Mouse (Mus musculus): ENCODE data around the gene Csf2rb. TPM values are rescaled to one million over a fixed set of nuclear protein-coding genes. Genes with fewer than 3 reads are reported as not detected.
"Not testable (repeated sequence)": the region's sequence is repeated elsewhere in the genome, so short reads cannot be mapped to it uniquely, and the experiment has no call there.

Csf2rb gene
- polyA plus RNA-seq, 1 experiment from 2014 or later = 7.8 TPM

DNA sequence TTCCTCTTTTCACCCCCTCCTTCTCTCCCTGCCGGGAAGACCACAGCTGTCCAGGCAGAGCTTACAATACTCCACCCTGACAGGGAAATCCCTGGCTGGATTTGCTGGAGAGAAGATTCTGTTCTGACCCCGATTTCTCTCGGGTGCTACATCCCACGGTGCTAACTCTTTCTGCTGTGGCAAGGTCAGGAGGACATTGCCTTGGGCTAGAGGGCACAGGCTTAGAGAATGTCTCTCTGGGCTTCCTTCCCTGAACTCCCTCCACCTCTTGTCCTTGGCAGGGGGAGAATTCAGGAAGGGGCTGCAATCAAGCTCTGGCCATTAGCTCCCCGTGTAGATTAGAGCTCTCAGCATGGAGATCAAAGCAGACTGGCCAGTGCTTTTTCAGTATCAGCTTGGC is 15.7 kb upstream of the Csf2rb start:
- 26% methylated on average over 5 of the region's 5 CpGs for WGBS
- DNase-seq (ENCODE audit: low spot score) = no peak
- no peak overlapping the region for H3K4me3 ChIP-seq (ENCODE audit: low read depth, low read length)
- no peak overlapping the region for H3K4me2 ChIP-seq (replicated peaks; ENCODE audit: low read depth, low read length)
- no peak overlapping the region for H3K9ac ChIP-seq (replicated peaks; ENCODE audit: low read depth)
- H3K27me3 ChIP-seq (replicated peaks; ENCODE audit: insufficient read depth, low read length) = no peaks in the 10 kb centered on the region
- ATAC-seq = no peak
- no peaks in the 10 kb centered on the region for H3K4me1 ChIP-seq (ENCODE audit: insufficient read depth, low read depth, low read length)
- H3K27ac ChIP-seq (ENCODE audit: low read length) = no peak overlapping the region
- no peak for TF ChIP-seq EP300 (IDR thresholded peaks at IDR 0.05)
- TF ChIP-seq CTCF (IDR thresholded peaks at IDR 0.05) = no peak
- H3K9me3 ChIP-seq (ENCODE audit: low read length) = no peaks in the 10 kb centered on the region
- no peaks in the 10 kb centered on the region for H3K36me3 ChIP-seq (ENCODE audit: insufficient read depth, low read length)

DNA sequence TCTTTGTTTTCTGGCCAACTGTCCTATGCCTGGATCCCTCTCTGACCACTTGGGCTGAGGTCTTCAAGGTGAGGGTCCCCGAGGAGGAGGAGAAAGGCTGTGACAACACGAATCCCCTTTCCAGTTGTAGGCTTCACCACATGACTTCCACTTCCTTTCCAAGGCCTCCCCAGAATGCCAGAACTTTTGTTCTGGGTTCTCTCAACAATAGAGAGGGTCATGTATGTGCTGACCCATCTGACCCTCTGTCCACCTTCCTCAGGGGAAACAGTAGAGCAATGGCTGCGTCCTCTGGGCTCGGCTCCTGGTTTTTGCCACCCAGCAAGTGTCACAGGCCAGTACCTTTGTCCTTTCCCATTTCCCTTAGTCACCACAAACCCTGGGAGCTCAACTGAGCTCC is 14.6 kb upstream of the Csf2rb start:
- no peak overlapping the region for H3K27ac ChIP-seq (ENCODE audit: low read length)
- no peaks in the 10 kb centered on the region for H3K9me3 ChIP-seq (ENCODE audit: low read length)
- no peak for ATAC-seq
- H3K27me3 ChIP-seq (replicated peaks; ENCODE audit: insufficient read depth, low read length) = no peaks in the 10 kb centered on the region
- H3K4me3 ChIP-seq (ENCODE audit: low read depth, low read length) = no peak overlapping the region
- no peak for TF ChIP-seq CTCF (IDR thresholded peaks at IDR 0.05)
- no peak for TF ChIP-seq EP300 (IDR thresholded peaks at IDR 0.05)
- 67% methylated on average over 4 of the region's 4 CpGs for WGBS
- no peak overlapping the region for H3K9ac ChIP-seq (replicated peaks; ENCODE audit: low read depth)
- H3K4me2 ChIP-seq (replicated peaks; ENCODE audit: low read depth, low read length) = no peak overlapping the region
- no peak for DNase-seq (ENCODE audit: low spot score)
- H3K4me1 ChIP-seq (ENCODE audit: insufficient read depth, low read depth, low read length) = no peaks in the 10 kb centered on the region
- H3K36me3 ChIP-seq (ENCODE audit: insufficient read depth, low read length) = no peaks in the 10 kb centered on the region

DNA sequence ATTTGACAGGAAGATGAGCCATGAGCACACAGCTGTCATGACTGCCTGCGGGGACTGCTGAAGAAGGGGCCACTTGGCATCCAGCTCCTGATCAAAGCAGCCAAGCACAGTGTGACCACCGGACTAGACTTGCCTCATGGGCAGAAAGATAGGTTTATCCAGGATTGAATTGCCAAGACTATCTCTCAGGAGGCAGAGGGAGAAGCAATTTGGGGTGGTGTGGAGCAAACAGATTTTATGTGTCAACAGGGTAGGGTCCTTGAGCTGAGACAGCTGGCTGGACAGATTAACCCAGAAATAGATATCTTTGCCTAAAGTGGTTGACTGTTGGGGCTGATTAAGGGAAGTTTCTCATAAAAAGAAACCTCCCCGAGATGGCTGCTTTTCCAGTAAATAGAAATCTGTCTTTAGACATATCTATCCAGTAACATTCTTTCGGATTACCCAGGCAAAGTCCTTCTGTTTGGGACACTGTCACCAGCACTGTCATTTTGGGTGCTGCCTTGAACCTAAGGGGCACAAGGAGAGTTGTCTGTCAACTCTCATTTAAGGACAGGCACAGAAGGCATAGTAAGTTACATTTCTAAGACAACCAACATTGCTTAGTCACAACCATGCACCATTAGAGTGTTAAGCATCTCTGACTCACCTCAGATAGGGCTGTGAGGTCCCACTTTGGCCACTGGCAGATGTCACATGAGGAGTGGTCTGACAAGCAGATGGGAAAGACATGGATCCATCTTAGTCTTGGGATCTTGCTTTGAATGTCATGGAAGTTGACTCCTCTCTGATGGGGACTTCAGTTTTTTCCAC is 12.9 kb upstream of the Csf2rb start:
- 35% methylated on average over 4 of the region's 4 CpGs for WGBS
- not testable (repeated sequence) for H3K36me3 ChIP-seq (ENCODE audit: insufficient read depth, low read length); H3K27ac ChIP-seq (ENCODE audit: low read length); H3K9ac ChIP-seq (replicated peaks; ENCODE audit: low read depth); H3K4me3 ChIP-seq (ENCODE audit: low read depth, low read length); H3K4me2 ChIP-seq (replicated peaks; ENCODE audit: low read depth, low read length); H3K27me3 ChIP-seq (replicated peaks; ENCODE audit: insufficient read depth, low read length); DNase-seq (ENCODE audit: low spot score); H3K4me1 ChIP-seq (ENCODE audit: insufficient read depth, low read depth, low read length); H3K9me3 ChIP-seq (ENCODE audit: low read length)
- ATAC-seq = peak; percentile 44

- DNase-seq (ENCODE audit: low spot score); H3K36me3 ChIP-seq (ENCODE audit: insufficient read depth, low read length); H3K27ac ChIP-seq (ENCODE audit: low read length); H3K4me1 ChIP-seq (ENCODE audit: insufficient read depth, low read depth, low read length); H3K9ac ChIP-seq (replicated peaks; ENCODE audit: low read depth); H3K4me2 ChIP-seq (replicated peaks; ENCODE audit: low read depth, low read length); H3K9me3 ChIP-seq (ENCODE audit: low read length); H3K4me3 ChIP-seq (ENCODE audit: low read depth, low read length); ATAC-seq; H3K27me3 ChIP-seq (replicated peaks; ENCODE audit: insufficient read depth, low read length): not testable (repeated sequence)
- WGBS = 79% methylated on average over 5 of the region's 5 CpGs
Observed at GRCm38 (mm10) chr15:78313659-78314058, 11.9 kb upstream of the Csf2rb start.

DNA sequence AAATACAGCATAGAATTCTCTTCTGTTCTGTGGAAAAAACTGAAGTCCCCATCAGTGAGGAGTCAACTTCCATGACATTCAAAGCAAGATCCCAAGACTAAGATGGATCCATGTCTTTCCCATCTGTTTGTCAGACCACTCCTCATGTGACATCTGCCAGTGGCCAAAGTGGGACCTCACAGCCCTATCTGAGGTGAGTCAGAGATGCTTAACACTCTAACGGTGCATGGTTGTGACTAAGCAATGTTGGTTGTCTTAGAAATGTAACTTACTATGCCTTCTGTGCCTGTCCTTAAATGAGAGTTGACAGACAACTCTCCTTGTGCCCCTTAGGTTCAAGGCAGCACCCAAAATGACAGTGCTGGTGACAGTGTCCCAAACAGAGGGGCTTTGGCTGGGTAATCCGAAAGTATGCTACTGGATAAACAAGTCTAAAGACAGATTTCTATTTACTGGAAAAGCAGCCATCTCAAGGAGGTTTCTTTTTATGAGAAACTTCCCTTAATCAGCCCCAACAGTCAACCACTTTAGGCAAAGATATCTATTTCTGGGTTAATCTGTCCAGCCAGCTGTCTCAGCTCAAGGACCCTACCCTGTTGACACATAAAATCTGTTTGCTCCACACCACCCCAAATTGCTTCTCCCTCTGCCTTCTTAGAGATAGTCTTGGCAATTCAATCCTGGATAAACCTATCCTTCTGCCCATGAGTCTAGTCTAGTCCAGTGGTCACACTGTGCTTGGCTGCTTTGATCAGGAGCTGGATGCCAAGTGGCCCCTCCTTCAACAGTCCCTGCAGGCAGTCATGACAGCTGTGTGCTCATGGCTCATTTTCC is 7.0 kb upstream of the Csf2rb start:
- H3K36me3 ChIP-seq (ENCODE audit: insufficient read depth, low read length); H3K4me3 ChIP-seq (ENCODE audit: low read depth, low read length); H3K27me3 ChIP-seq (replicated peaks; ENCODE audit: insufficient read depth, low read length); H3K4me2 ChIP-seq (replicated peaks; ENCODE audit: low read depth, low read length); DNase-seq (ENCODE audit: low spot score); H3K9me3 ChIP-seq (ENCODE audit: low read length); H3K9ac ChIP-seq (replicated peaks; ENCODE audit: low read depth); H3K27ac ChIP-seq (ENCODE audit: low read length); H3K4me1 ChIP-seq (ENCODE audit: insufficient read depth, low read depth, low read length): not testable (repeated sequence)
- peak; percentile 22; the same call in 1 of the 2 replicates for ATAC-seq
- 61% methylated on average over 2 of the region's 2 CpGs for WGBS

DNA sequence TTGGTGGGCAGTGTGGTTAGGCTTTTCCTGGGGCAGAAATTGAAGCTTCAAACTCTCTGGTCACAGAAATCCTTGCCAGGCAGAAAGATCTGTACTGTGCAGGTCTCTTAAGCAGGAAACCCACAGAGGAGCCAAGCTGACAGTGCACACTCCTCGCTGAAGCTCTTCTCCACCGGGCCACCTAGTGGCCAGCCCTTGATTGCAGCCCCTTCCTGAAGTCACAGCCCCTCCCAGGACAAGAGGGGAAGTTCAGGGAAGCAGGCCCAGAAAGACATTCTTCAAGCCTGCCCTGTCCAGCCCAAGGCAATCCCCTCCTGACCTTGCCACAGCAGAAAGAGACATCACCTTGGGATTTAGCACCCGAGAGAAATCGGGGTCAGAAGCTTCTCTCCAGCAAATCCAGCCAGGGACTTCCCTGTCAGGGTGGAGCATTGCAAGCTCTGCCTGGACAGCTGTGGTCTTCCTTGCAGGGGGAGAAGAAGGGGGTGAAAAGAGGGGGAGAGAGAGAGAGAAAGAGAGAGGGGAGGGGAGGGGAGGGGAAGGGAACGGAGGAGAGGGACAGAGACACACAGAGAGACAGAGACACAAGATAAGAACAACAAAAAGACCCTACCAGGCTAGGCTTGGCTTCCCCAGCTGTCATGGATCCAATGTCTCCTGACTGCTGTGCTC is 4.6 kb upstream of the Csf2rb start:
- ATAC-seq = peak; percentile 86

More for the DNA sequence above, 4.6 kb upstream of the Csf2rb start:
- Histone ChIP-seq H3K4me2 (replicated peaks; ENCODE audit: low read depth, low read length) (no peak overlapping the region), H3K27me3 (replicated peaks; ENCODE audit: insufficient read depth, low read length) (no peaks in the 10 kb centered on the region), H3K4me3 (ENCODE audit: low read depth, low read length) (no peak overlapping the region), H3K27ac (ENCODE audit: low read length) (no peak overlapping the region), H3K36me3 (ENCODE audit: insufficient read depth, low read length) (no peaks in the 10 kb centered on the region), H3K9me3 (ENCODE audit: low read length) (no peaks in the 10 kb centered on the region), H3K9ac (replicated peaks; ENCODE audit: low read depth) (no peak overlapping the region), H3K4me1 (ENCODE audit: insufficient read depth, low read depth, low read length) (no peaks in the 10 kb centered on the region)
- TF ChIP-seq CTCF (IDR thresholded peaks at IDR 0.05) = peak; percentile 92
- TF ChIP-seq EP300 (IDR thresholded peaks at IDR 0.05) = no peak
- WGBS = 6% methylated on average over 5 of the region's 5 CpGs
- peak; percentile 85 for DNase-seq (ENCODE audit: low spot score)

All from lung, postnatal 0 days (tissue).